8 mouse cellular contexts compared by ENCODE assay signal in the genomic region with DNA sequence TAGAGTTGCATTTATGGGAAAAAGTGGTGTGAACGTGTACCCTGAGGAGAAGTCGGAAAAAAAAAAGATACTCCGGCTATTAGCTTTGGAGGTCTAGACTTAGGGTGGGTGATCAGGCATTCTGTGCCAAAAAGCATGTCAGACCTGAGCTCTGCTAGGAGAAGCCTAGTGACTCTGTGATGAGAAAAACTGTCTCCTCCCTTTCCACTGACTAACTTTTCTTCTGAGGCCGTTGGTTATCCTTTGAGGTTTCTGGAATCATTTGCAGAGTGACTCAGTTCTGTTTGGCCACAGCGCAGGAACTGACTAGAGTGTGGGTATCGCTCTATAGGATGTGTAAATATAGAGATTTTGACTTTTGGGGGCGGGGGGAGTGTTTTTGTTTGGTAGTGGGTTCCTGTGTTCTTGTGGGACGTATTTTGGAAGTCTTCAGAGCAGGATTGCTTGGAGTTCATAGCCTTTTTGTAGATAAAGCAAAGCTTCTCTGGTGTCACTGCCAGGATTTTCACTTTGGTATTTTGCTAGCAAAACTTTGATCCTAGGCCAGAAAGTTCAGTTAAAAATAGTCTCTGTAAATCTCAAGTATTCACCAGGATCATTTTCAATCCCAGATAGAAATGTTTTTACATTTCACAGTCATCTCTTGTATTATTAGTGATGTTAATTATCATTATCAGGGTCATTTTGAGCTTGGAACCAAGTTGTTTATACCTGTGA. TPM values are rescaled to one million over a fixed set of nuclear protein-coding genes. Genes with fewer than 3 reads are reported as not detected.
A peak's percentile ranks its signal among the peaks of the same experiment; 100 is the strongest.
DNase-seq lines count a peak whose midpoint lies in the region; ATAC-seq and TF ChIP-seq lines count a peak whose summit lies in the region.

No protein-coding gene starts in this region.

- H3K9ac ChIP-seq in embryonic facial prominence, embryonic 11.5 days (replicated peaks; ENCODE audit: low read length) = peak overlapping the region; percentile 84
- peak overlapping the region; percentile 93 for H3K9ac ChIP-seq in hindbrain, embryonic 13.5 days
- peak overlapping the region; percentile 89 for H3K9ac ChIP-seq in midbrain, embryonic 12.5 days (replicated peaks)

- DNase-seq in cerebellum, adult 2 months = peak; percentile 46 to 58
- DNase-seq in cerebellum, postnatal 4 days (ENCODE audit: low spot score in 2 of 2) = no peak
- DNase-seq in 416B (ENCODE audit: low read depth) = peak; percentile 79
- DNase-seq in embryonic facial prominence, embryonic 11.5 days (ENCODE audit: low spot score) = no peak
- DNase-seq in thymus, adult 2 months = no peak
- no peak for DNase-seq in frontal cortex, postnatal 10 days (ENCODE audit: low spot score in 2 of 2)

- H3K27ac ChIP-seq in cerebellum, adult 2 months (ENCODE audit: insufficient read depth, low read length) = peak overlapping the region; percentile 90; the same call in 1 of the 2 replicates
- no peak overlapping the region for H3K27ac ChIP-seq in embryonic facial prominence, embryonic 11.5 days (replicated peaks; ENCODE audit: low read depth, low read length)
- no peak overlapping the region for H3K27ac ChIP-seq in hindbrain, embryonic 13.5 days
- no peak overlapping the region for H3K27ac ChIP-seq in midbrain, embryonic 12.5 days (replicated peaks)
- no peak overlapping the region for H3K27ac ChIP-seq in thymus, adult 2 months (ENCODE audit: control insufficient read depth, insufficient read depth, low read length)

- 2% methylated on average over 8 of the region's 8 CpGs for WGBS in cerebellum, adult 2 months
- WGBS in embryonic facial prominence, embryonic 11.5 days = 34% methylated on average over 8 of the region's 8 CpGs
- 22% methylated on average over 8 of the region's 8 CpGs for WGBS in hindbrain, embryonic 13.5 days
- WGBS in midbrain, embryonic 12.5 days = 21% methylated on average over 8 of the region's 8 CpGs
- WGBS in thymus, adult 2 months = 27% methylated on average over 8 of the region's 8 CpGs

- H3K4me3 ChIP-seq in cerebellum, adult 2 months (replicated peaks; ENCODE audit: insufficient read depth, low read depth, low read length) = peak overlapping the region; percentile 99
- peak overlapping the region; percentile 78 for H3K4me3 ChIP-seq in embryonic facial prominence, embryonic 11.5 days (ENCODE audit: low read depth, low read length)
- H3K4me3 ChIP-seq in hindbrain, embryonic 13.5 days = peak overlapping the region; percentile 91
- peak overlapping the region; percentile 94 for H3K4me3 ChIP-seq in midbrain, embryonic 12.5 days
- no peak overlapping the region for H3K4me3 ChIP-seq in thymus, adult 2 months (ENCODE audit: control insufficient read depth, insufficient read depth, low read length)

- TF ChIP-seq CTCF in cerebellum, adult 2 months (IDR thresholded peaks at IDR 0.05; ENCODE audit: borderline replicate concordance, insufficient read depth, low read depth, low read length) = no peak
- no peak for TF ChIP-seq CTCF in thymus, adult 2 months (IDR thresholded peaks at IDR 0.05; ENCODE audit: borderline replicate concordance, control insufficient read depth, extremely low read depth, insufficient read depth, low read length, poor library complexity)

- H3K4me2 ChIP-seq in embryonic facial prominence, embryonic 11.5 days (ENCODE audit: low read depth, low read length) = peak overlapping the region; percentile 64
- H3K4me2 ChIP-seq in hindbrain, embryonic 13.5 days = peak overlapping the region; percentile 82
- peak overlapping the region; percentile 74 for H3K4me2 ChIP-seq in midbrain, embryonic 12.5 days (replicated peaks)

- no peaks in the 10 kb centered on the region for H3K36me3 ChIP-seq in embryonic facial prominence, embryonic 11.5 days (replicated peaks; ENCODE audit: control insufficient read depth, insufficient read depth, low read depth, low read length)
- no peaks in the 10 kb centered on the region for H3K36me3 ChIP-seq in hindbrain, embryonic 13.5 days
- no peaks in the 10 kb centered on the region for H3K36me3 ChIP-seq in midbrain, embryonic 12.5 days
- H3K36me3 ChIP-seq in thymus, adult 2 months (ENCODE audit: control insufficient read depth, insufficient read depth, low read length) = no peaks in the 10 kb centered on the region

- H3K4me1 ChIP-seq in cerebellum, adult 2 months (ENCODE audit: control insufficient read depth, insufficient read depth, low read length) = peaks cover 7% of the 10 kb centered on the region; the same call in 1 of the 2 replicates
- H3K4me1 ChIP-seq in embryonic facial prominence, embryonic 11.5 days (ENCODE audit: control insufficient read depth, insufficient read depth, low read length) = no peaks in the 10 kb centered on the region; the same call in 1 of the 2 replicates
- peaks cover 28% of the 10 kb centered on the region for H3K4me1 ChIP-seq in hindbrain, embryonic 13.5 days (replicated peaks)
- H3K4me1 ChIP-seq in midbrain, embryonic 12.5 days = peaks cover 31% of the 10 kb centered on the region
- peaks cover 9% of the 10 kb centered on the region for H3K4me1 ChIP-seq in thymus, adult 2 months (replicated peaks; ENCODE audit: control insufficient read depth, insufficient read depth, low read length)

- no peaks in the 10 kb centered on the region for H3K27me3 ChIP-seq in cerebellum, adult 2 months (ENCODE audit: control insufficient read depth, insufficient read depth, low read length)
- no peaks in the 10 kb centered on the region for H3K27me3 ChIP-seq in embryonic facial prominence, embryonic 11.5 days (ENCODE audit: control insufficient read depth, insufficient read depth, low read length)
- H3K27me3 ChIP-seq in hindbrain, embryonic 13.5 days = no peaks in the 10 kb centered on the region
- H3K27me3 ChIP-seq in midbrain, embryonic 12.5 days = no peaks in the 10 kb centered on the region
- no peaks in the 10 kb centered on the region for H3K27me3 ChIP-seq in thymus, adult 2 months (ENCODE audit: control insufficient read depth, insufficient read depth, low read length)

- TF ChIP-seq POLR2A in cerebellum, adult 2 months (IDR thresholded peaks at IDR 0.05; ENCODE audit: borderline replicate concordance, insufficient read depth, low read length) = no peak
- no peak for TF ChIP-seq POLR2A in thymus, adult 2 months (IDR thresholded peaks at IDR 0.05; ENCODE audit: control insufficient read depth, extremely low read depth, insufficient read depth, low read length, poor library complexity)

- ATAC-seq in embryonic facial prominence, embryonic 11.5 days (replicated peaks; ENCODE audit: insufficient number of reproducible peaks, low FRiP score, low TSS enrichment, low read depth) = no peak
- no peak for ATAC-seq in hindbrain, embryonic 13.5 days (ENCODE audit: low FRiP score)
- ATAC-seq in midbrain, embryonic 12.5 days (ENCODE audit: low FRiP score, low read depth) = no peak

- no peaks in the 10 kb centered on the region for H3K9me3 ChIP-seq in embryonic facial prominence, embryonic 11.5 days (replicated peaks; ENCODE audit: control insufficient read depth, low read length)
- no peaks in the 10 kb centered on the region for H3K9me3 ChIP-seq in hindbrain, embryonic 13.5 days
- H3K9me3 ChIP-seq in midbrain, embryonic 12.5 days = no peaks in the 10 kb centered on the region

RNA-seq across cellular contexts. Expression of gene Rock2, which starts 1.5 kb away (rescaled TPM):
- 37.5 and 39.1 TPM in 2 replicates for polyA plus RNA-seq in cerebellum, adult 2 months (2012; rRNA removed)
- 13.6 TPM in 2 replicates for polyA plus RNA-seq in embryonic facial prominence, embryonic 11.5 days (2014; fragmentation: Nextera tagmentation; extraction: Ambion mirVana)
- polyA plus RNA-seq in hindbrain, embryonic 13.5 days (2015; fragmentation: Nextera tagmentation; extraction: Ambion mirVana) = 15.1 and 15.5 TPM in 2 replicates
- polyA plus RNA-seq in midbrain, embryonic 12.5 days (2016; fragmentation: Nextera tagmentation; extraction: Ambion mirVana) = 20.5 and 22.6 TPM in 2 replicates
- 4.9 and 5.4 TPM in 2 replicates for polyA plus RNA-seq in thymus, adult 2 months (2012; rRNA removed)

Comparison
In these comparisons a context has a peak if more than half of its experiments do, and no peak if none do; other contexts are left out.
1. DNase-seq: peak in cerebellum, adult 2 months (2 of 2) and 416B (single experiment); none in cerebellum, postnatal 4 days (0 of 2), embryonic facial prominence, embryonic 11.5 days (single experiment), thymus, adult 2 months (single experiment) and frontal cortex, postnatal 10 days (0 of 2).
2. Peak in every context shown above with its lines, with median percentiles within 50 percentile points of each other: H3K4me2 ChIP-seq and H3K9ac ChIP-seq.